Mouse (Mus musculus): ENCODE results near the gene St6galnac3. TPM values are rescaled to one million over a fixed set of nuclear protein-coding genes. Genes with fewer than 3 reads are reported as not detected.
A peak's percentile ranks its signal among the peaks of the same experiment; 100 is the strongest.

The St6galnac3 gene
- total RNA-seq, 1 experiment from 2014 or later: 9.1 TPM

GRCm38 (mm10) chr3:153433010-153433409, 292.0 kb downstream of the St6galnac3 start:
- no peak for ATAC-seq (replicated peaks in 1 of 2; ENCODE audit: insufficient read depth in 1 of 2, low FRiP score in 2 of 2, low TSS enrichment in 1 of 2, low read depth in 1 of 2, poor library complexity in 2 of 2, severe bottlenecking in 2 of 2)

GRCm38 (mm10) chr3:153432053-153432816, 292.7 kb downstream of the St6galnac3 start:
- no peak for ATAC-seq (replicated peaks in 1 of 2; ENCODE audit: insufficient read depth in 1 of 2, low FRiP score in 2 of 2, low TSS enrichment in 1 of 2, low read depth in 1 of 2, poor library complexity in 2 of 2, severe bottlenecking in 2 of 2)

GRCm38 (mm10) chr3:153429840-153430239, 295.1 kb downstream of the St6galnac3 start:
- ATAC-seq (replicated peaks in 1 of 2; ENCODE audit: insufficient read depth in 1 of 2, low FRiP score in 2 of 2, low TSS enrichment in 1 of 2, low read depth in 1 of 2, poor library complexity in 2 of 2, severe bottlenecking in 2 of 2): no peak

- no peak for ATAC-seq (replicated peaks in 1 of 2; ENCODE audit: insufficient read depth in 1 of 2, low FRiP score in 2 of 2, low TSS enrichment in 1 of 2, low read depth in 1 of 2, poor library complexity in 2 of 2, severe bottlenecking in 2 of 2)
These were observed 303.1 kb downstream of the St6galnac3 start for GRCm38 (mm10) chr3:153421918-153422290.

GRCm38 (mm10) chr3:153421060-153421917, 303.7 kb downstream of the St6galnac3 start:
- no peak for ATAC-seq (replicated peaks in 1 of 2; ENCODE audit: insufficient read depth in 1 of 2, low FRiP score in 2 of 2, low TSS enrichment in 1 of 2, low read depth in 1 of 2, poor library complexity in 2 of 2, severe bottlenecking in 2 of 2)

GRCm38 (mm10) chr3:153419331-153419730, 305.6 kb downstream of the St6galnac3 start:
- no peak for ATAC-seq (replicated peaks in 1 of 2; ENCODE audit: insufficient read depth in 1 of 2, low FRiP score in 2 of 2, low TSS enrichment in 1 of 2, low read depth in 1 of 2, poor library complexity in 2 of 2, severe bottlenecking in 2 of 2)

- ATAC-seq (replicated peaks in 1 of 2; ENCODE audit: insufficient read depth in 1 of 2, low FRiP score in 2 of 2, low TSS enrichment in 1 of 2, low read depth in 1 of 2, poor library complexity in 2 of 2, severe bottlenecking in 2 of 2): no peak
These were observed 308.0 kb downstream of the St6galnac3 start for GRCm38 (mm10) chr3:153417001-153417400.

- no peak for ATAC-seq (replicated peaks in 1 of 2; ENCODE audit: insufficient read depth in 1 of 2, low FRiP score in 2 of 2, low TSS enrichment in 1 of 2, low read depth in 1 of 2, poor library complexity in 2 of 2, severe bottlenecking in 2 of 2)
These were observed 308.6 kb downstream of the St6galnac3 start for GRCm38 (mm10) chr3:153416383-153416782.

GRCm38 (mm10) chr3:153414132-153414531, 310.8 kb downstream of the St6galnac3 start:
- no peak for ATAC-seq (replicated peaks in 1 of 2; ENCODE audit: insufficient read depth in 1 of 2, low FRiP score in 2 of 2, low TSS enrichment in 1 of 2, low read depth in 1 of 2, poor library complexity in 2 of 2, severe bottlenecking in 2 of 2)

GRCm38 (mm10) chr3:153409286-153409685, 315.7 kb downstream of the St6galnac3 start:
- no peak for ATAC-seq (replicated peaks in 1 of 2; ENCODE audit: insufficient read depth in 1 of 2, low FRiP score in 2 of 2, low TSS enrichment in 1 of 2, low read depth in 1 of 2, poor library complexity in 2 of 2, severe bottlenecking in 2 of 2)

- ATAC-seq (replicated peaks in 1 of 2; ENCODE audit: insufficient read depth in 1 of 2, low FRiP score in 2 of 2, low TSS enrichment in 1 of 2, low read depth in 1 of 2, poor library complexity in 2 of 2, severe bottlenecking in 2 of 2): no peak
These were observed 316.6 kb downstream of the St6galnac3 start for GRCm38 (mm10) chr3:153408361-153408760.

- ATAC-seq (replicated peaks in 1 of 2; ENCODE audit: insufficient read depth in 1 of 2, low FRiP score in 2 of 2, low TSS enrichment in 1 of 2, low read depth in 1 of 2, poor library complexity in 2 of 2, severe bottlenecking in 2 of 2): no peak
These were observed 317.3 kb downstream of the St6galnac3 start for GRCm38 (mm10) chr3:153407698-153408097.

- ATAC-seq (replicated peaks in 1 of 2; ENCODE audit: insufficient read depth in 1 of 2, low FRiP score in 2 of 2, low TSS enrichment in 1 of 2, low read depth in 1 of 2, poor library complexity in 2 of 2, severe bottlenecking in 2 of 2): no peak
These were observed 318.1 kb downstream of the St6galnac3 start for GRCm38 (mm10) chr3:153406858-153407257.

- peak; percentile 87 to 91 for ATAC-seq (replicated peaks in 1 of 2; ENCODE audit: insufficient read depth in 1 of 2, low FRiP score in 2 of 2, low TSS enrichment in 1 of 2, low read depth in 1 of 2, poor library complexity in 2 of 2, severe bottlenecking in 2 of 2)
These were observed 318.8 kb downstream of the St6galnac3 start for GRCm38 (mm10) chr3:153406220-153406619.

- ATAC-seq (replicated peaks in 1 of 2; ENCODE audit: insufficient read depth in 1 of 2, low FRiP score in 2 of 2, low TSS enrichment in 1 of 2, low read depth in 1 of 2, poor library complexity in 2 of 2, severe bottlenecking in 2 of 2): no peak
These were observed 319.3 kb downstream of the St6galnac3 start for GRCm38 (mm10) chr3:153405643-153406042.

GRCm38 (mm10) chr3:153400259-153400658, 324.7 kb downstream of the St6galnac3 start:
- no peak for ATAC-seq (replicated peaks in 1 of 2; ENCODE audit: insufficient read depth in 1 of 2, low FRiP score in 2 of 2, low TSS enrichment in 1 of 2, low read depth in 1 of 2, poor library complexity in 2 of 2, severe bottlenecking in 2 of 2)

- no peak for ATAC-seq (replicated peaks in 1 of 2; ENCODE audit: insufficient read depth in 1 of 2, low FRiP score in 2 of 2, low TSS enrichment in 1 of 2, low read depth in 1 of 2, poor library complexity in 2 of 2, severe bottlenecking in 2 of 2)
These were observed 325.4 kb downstream of the St6galnac3 start for GRCm38 (mm10) chr3:153399574-153399973.

- no peak for ATAC-seq (replicated peaks in 1 of 2; ENCODE audit: insufficient read depth in 1 of 2, low FRiP score in 2 of 2, low TSS enrichment in 1 of 2, low read depth in 1 of 2, poor library complexity in 2 of 2, severe bottlenecking in 2 of 2)
These were observed 327.2 kb downstream of the St6galnac3 start for GRCm38 (mm10) chr3:153397726-153398125.

Data from hematopoietic stem cell, adult 5-6 weeks (primary cell).